Mouse (Mus musculus): Measurements from ENCODE around the gene Bank1.

GRCm38 (mm10) chr3:136007846-136008245 lies 318.0 kb downstream of the Bank1 start:
- no peak for TF ChIP-seq MAFK (IDR thresholded peaks at IDR 0.05; ENCODE audit: insufficient read depth, low read depth, low read length)
- no peak for TF ChIP-seq HCFC1 (IDR thresholded peaks at IDR 0.05; ENCODE audit: borderline replicate concordance, insufficient read depth, low read length)
- TF ChIP-seq ZC3H11A (IDR thresholded peaks at IDR 0.05; ENCODE audit: borderline replicate concordance, low read depth, low read length): no peak
- TF ChIP-seq ZNF384 (IDR thresholded peaks at IDR 0.05; ENCODE audit: low read depth, low read length): no peak
- TF ChIP-seq CHD2 (IDR thresholded peaks at IDR 0.05; ENCODE audit: low read depth, low read length): no peak
